Mouse (Mus musculus): ENCODE measurements at regions not wholly inside any gene's neighbourhood (a gene's known extent, or its start where the extent isn't known, plus 50 kb on each side); places are given as distances from the start of the nearest gene placed in this dataset.

- TF ChIP-seq CTCF (IDR thresholded peaks at IDR 0.05; ENCODE audit: control insufficient read depth, insufficient read depth, insufficient read length) (no peak), USF1 (IDR thresholded peaks at IDR 0.05; ENCODE audit: low read depth) (no peak), MAX (IDR thresholded peaks at IDR 0.05) (no peak), FOSL1 (IDR thresholded peaks at IDR 0.05; ENCODE audit: insufficient read depth, low read length, poor library complexity, severe bottlenecking) (no peak), CEBPB (IDR thresholded peaks at IDR 0.05; ENCODE audit: low read depth) (no peak), MYOD1 (IDR thresholded peaks at IDR 0.05; ENCODE audit: control insufficient read depth, insufficient read length, low read depth) (no peak), MYOG (IDR thresholded peaks at IDR 0.05; ENCODE audit: control insufficient read depth, extremely low read depth, insufficient read length) (no peak)
These were observed 213.4 kb upstream of the Serp2 start for GRCm38 (mm10) chr14:76770106-76770505.

Data from C2C12 (cell line).